Mouse (Mus musculus) frontal cortex, postnatal 10 days (tissue): ENCODE measurements around the gene Phldb2.

Source experiments
- DNase-seq, 2 experiments: peaks; one replicate each; pipeline ENCODE4 v3.0.0; 2022; ENCODE audit warnings: low spot score in 2 of 2, mixed read lengths in 1 of 2

The Phldb2 gene

GRCm38 (mm10) chr16:45795188-45795693 is 158.2 kb downstream of the Phldb2 start:
- no peak for DNase-seq

GRCm38 (mm10) chr16:45792781-45793180 is 160.6 kb downstream of the Phldb2 start:
- DNase-seq: no peak

- no peak for DNase-seq
Measured at GRCm38 (mm10) chr16:45791286-45791685, 162.1 kb downstream of the Phldb2 start.

GRCm38 (mm10) chr16:45789311-45789710 is 164.1 kb downstream of the Phldb2 start:
- DNase-seq: no peak

- no peak for DNase-seq
Measured at GRCm38 (mm10) chr16:45787650-45788049, 165.7 kb downstream of the Phldb2 start.

- no peak for DNase-seq
Measured at GRCm38 (mm10) chr16:45786639-45787038, 166.8 kb downstream of the Phldb2 start.

GRCm38 (mm10) chr16:45780001-45780400 is 173.4 kb downstream of the Phldb2 start:
- DNase-seq: no peak

GRCm38 (mm10) chr16:45774813-45775212 is 178.6 kb downstream of the Phldb2 start:
- DNase-seq: no peak

DNA sequence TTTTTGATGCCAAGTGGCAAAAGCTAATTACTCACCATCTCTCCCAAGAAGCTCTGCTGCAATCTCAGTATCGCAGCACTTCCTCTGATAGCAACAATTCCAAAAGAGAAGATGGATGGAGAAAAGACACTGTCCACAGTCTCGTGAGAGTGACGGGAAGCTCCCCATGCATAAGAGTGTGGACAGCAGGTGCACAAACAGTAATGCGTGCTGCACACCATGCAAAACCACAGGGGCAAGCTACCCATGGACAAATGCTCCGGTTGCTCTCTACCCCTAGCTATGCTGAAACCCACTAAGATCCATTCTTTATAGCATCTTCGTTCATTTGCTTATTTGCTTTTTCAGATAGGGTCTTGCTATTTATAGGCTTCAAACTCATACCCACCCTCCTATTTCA is 182.5 kb downstream of the Phldb2 start:
- no peak for DNase-seq

- DNase-seq: no peak
Measured at GRCm38 (mm10) chr16:45767853-45768640, 185.4 kb downstream of the Phldb2 start.

DNA sequence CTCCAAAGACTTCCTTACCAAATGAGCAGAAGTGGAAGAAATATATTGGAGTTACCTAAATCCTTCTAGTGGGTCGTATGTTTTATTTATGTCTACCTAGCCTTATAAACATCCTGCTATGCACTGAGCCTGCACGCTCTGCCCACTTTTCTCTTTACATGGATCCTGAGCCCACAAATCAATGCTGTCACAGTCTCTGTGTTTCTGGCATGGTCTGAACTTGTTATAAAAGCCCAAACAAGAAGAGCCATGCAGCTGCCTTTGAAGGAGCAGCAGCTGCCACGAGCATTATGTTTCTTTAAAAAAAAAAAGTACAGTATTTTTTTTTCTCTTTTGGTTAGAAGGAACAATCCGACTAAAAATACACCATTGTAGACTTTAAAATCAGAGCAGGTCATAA is 186.0 kb downstream of the Phldb2 start:
- DNase-seq: no peak

- no peak for DNase-seq
Measured at GRCm38 (mm10) chr16:45765801-45766494, 187.4 kb downstream of the Phldb2 start.

GRCm38 (mm10) chr16:45765102-45765501 is 188.3 kb downstream of the Phldb2 start:
- DNase-seq: no peak

GRCm38 (mm10) chr16:45762859-45763505 is 190.4 kb downstream of the Phldb2 start:
- no peak for DNase-seq

DNA sequence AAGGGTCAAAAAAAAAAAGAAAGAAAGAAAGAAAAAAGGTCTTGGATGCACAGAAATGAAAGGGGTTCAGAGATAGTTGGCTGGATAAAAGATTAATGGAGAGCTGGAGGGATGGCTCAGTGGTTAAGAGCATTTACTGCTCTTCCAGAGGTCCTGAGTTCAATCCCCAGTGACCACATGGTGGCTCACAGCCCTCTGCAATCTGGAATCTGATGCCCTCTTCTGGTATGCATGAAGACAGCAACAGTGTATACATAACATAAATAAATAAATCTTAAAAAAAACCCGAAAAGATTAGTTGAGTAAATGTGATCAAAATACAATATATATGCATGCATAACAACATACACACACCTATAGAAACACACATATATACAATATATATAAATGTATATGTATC is 192.0 kb downstream of the Phldb2 start:
- no peak for DNase-seq

GRCm38 (mm10) chr16:45758726-45759269 is 194.6 kb downstream of the Phldb2 start:
- DNase-seq: no peak

DNA sequence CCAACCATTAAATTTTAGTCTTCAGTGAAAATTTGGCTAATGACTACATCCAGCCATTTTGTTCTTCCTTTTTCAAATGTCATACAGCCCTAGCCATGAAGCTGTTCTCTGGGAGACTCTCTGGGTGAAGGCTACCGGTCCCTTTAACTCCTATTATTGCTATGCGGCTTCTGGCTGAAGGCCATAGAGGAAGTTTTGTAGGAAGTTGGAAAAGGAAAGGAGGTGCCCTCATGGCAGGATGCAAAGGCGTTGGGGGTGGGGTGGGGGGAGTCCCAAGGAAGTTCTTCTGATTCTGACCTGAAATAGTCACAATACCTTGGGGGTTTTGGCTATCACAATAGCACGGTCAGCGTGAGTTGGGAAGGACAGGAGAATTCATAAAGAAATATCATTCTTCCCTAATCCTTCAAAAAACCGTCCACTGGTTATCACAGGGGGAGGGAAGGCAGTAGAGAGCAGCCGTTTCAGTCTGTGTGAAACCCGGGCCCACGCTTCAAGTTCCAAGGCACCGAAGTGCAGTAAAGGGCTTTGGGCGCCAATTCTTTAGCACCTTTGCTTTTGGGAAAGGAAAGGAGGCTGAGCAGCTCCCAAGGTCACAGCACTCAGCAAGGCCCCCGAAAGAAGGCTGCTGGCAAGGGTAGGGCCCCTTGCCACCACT is 195.8 kb downstream of the Phldb2 start:
- DNase-seq: no peak

DNA sequence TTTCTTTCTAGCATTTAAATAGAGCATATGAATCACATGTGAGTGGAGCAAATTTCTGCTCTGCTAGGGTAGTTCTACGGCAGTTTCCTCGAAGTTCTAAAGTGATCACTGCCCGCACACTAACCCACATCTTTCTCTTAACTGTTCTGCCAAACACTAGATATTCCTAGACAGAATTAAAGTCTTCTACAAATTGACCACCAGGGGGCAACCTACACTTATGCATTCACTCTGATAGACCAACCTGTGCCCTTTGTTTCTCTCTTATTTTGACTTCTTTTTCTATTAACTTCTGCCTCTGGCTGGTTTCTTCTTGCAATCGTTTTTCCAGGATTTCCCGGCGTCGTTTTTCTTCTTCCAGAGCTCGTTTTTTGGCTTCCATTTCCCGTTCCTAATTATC is 196.5 kb downstream of the Phldb2 start:
- no peak for DNase-seq

DNA sequence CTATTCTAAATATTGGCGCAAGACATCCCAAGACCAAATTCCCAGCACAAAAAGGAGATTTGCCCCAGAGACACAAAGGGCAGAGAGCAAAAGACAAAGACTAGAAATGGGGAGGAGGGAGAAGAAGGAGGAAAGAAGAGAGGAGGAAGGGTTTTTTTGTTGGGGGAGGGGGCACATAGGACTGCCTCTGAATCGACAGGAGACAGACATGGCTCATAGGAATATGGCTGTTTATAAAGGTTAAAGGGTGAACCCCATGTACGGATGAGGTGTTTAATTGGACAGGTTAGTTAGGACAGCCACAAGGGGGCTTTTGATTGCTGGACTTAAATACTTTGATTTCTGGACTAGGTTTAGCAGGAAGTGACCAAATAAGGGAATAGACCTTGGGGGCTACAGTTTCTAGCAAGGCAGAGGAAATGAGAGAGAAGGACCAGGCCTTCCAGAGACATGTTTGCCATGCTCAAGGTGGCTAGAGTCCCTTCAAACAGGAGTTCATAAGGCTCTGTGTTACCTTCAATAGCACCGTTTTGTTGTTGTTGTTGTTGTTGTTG is 209.7 kb downstream of the Phldb2 start:
- DNase-seq: no peak

DNA sequence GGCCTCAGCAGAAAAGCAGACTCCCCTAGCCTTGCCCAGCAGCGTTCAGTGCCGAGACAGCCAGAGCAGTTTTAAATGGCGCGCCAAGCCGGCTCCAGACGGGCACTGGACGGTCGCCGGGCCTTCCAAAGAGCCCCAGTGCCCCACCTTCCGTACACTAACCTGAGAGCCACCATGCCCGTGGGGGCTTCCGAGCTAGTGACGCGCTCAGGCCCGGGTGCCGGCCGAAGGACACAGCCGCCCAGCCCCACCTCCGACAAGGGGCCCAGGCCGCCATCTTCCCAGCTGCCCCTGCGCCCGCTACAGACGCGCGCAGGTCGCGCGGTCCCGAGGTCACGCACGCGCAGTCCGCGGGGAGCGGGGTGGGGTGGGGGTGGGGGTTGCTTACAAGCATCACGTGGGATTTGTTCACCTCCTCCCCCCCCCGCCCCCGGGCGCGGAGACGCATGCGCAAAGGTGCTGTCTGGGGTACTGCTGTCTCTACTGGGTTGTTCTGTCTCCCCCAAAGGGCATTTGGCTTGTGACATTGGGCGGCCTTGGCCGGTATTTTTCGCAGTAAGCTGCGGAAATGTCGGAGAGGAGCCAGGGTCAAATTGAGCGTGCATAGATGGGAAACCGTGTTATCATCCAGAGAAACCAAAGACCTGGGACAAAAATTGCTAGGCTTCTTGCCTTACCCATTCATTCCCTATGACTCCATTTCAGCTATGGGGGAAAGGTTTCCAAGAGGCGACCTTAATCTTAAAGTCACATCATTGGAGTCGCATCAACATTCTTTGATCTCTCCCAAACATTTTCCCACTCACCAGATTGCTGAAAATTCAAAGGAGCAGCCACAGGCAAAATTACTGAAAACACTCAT is 210.6 kb downstream of the Phldb2 start, which contains the start of gene Abhd10:
Abhd10 (minus strand) TSS at position 341 of the 862 bp plus-strand sequence.
- DNase-seq: peak; percentile 93 to 97
